Mouse (Mus musculus) layer of hippocampus, adult 18-20 months (tissue): ENCODE data around the gene Mmp7. TPM values are rescaled to one million over a fixed set of nuclear protein-coding genes. Genes with fewer than 3 reads are reported as not detected.

ENCODE experiments used
- DNase-seq, 2 experiments: peaks; one replicate each; pipeline ENCODE4 v3.0.0; 2022; ENCODE audit warnings: low spot score in 2 of 2
- total RNA-seq, 2 experiments: library from RNA; stranded (reverse); gene quantifications; 2 replicates each; pipeline ENCODE4 v1.2.3; 2021

Gene Mmp7
- total RNA-seq, 2 experiments from 2014 or later = not detected

GRCm38 (mm10) chr9:7742696-7743095, 50.8 kb downstream of the Mmp7 start:
- no peak for DNase-seq

- DNase-seq = no peak
These were observed 52.3 kb downstream of the Mmp7 start for GRCm38 (mm10) chr9:7744156-7744555.

- DNase-seq = no peak
These were observed 57.0 kb downstream of the Mmp7 start for GRCm38 (mm10) chr9:7748881-7749280.

Other genes with a start within 250 kb of the Mmp7 start
- gene Mmp3, start 246.3 kb upstream of the Mmp7 start, total RNA-seq = not detected
- gene Mmp10, start 189.7 kb upstream of the Mmp7 start, total RNA-seq = not detected
- gene Mmp8, start 133.6 kb upstream of the Mmp7 start, total RNA-seq = not detected
- not detected for gene Mmp27, start 120.7 kb upstream of the Mmp7 start, total RNA-seq
- gene Mmp20, start 63.9 kb upstream of the Mmp7 start, total RNA-seq = not detected
- gene Tmem123, start 72.0 kb downstream of the Mmp7 start, total RNA-seq = 10 to 100 TPM; 12.2 to 12.4 TPM
- gene Birc2, start 145.0 kb downstream of the Mmp7 start, total RNA-seq = 10 to 100 TPM; 33.9 to 38.2 TPM
- gene Birc3, start 181.1 kb downstream of the Mmp7 start, total RNA-seq = 1 to 10 TPM; 1.4 to 1.6 TPM